Mouse (Mus musculus): ENCODE data around the gene Ascl5.

Ascl5 gene

DNA sequence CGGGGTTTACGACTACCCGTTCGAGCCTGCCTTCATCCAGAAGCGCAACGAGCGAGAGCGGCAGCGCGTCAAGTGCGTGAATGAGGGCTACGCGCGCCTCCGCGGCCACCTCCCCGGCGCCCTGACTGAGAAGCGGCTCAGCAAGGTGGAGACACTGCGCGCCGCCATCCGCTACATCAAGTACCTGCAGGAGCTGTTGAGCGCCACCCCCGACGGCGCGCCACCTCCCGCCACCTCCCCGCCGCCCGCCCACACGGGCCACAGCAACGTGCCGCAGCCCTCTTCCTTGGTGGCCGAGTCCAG, 360 bp downstream of the Ascl5 start:
- peak; percentile 76 for DNase-seq (ENCODE audit: low read depth, low spot score)

DNA sequence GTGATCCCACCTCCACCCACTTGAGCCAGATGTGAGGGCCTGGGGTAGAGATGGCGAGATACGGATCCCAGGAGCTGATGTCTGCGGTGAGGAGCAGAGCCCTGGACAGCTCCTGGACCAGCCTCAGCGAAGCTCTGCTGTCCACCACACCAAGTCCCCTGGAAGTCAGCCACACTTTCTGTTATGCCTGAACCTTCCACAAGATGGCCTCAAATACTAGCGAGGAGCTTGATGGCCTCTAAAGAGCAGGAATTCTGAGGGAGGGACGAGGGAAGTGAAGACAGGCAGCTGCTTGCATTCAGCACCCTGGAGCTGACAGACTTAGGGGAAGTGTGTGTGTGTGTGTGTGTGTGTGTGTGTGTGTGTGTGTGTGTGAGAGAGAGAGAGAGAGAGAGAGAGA, 861 bp downstream of the Ascl5 start:
- peak; percentile 89 for DNase-seq (ENCODE audit: low read depth, low spot score)

DNA sequence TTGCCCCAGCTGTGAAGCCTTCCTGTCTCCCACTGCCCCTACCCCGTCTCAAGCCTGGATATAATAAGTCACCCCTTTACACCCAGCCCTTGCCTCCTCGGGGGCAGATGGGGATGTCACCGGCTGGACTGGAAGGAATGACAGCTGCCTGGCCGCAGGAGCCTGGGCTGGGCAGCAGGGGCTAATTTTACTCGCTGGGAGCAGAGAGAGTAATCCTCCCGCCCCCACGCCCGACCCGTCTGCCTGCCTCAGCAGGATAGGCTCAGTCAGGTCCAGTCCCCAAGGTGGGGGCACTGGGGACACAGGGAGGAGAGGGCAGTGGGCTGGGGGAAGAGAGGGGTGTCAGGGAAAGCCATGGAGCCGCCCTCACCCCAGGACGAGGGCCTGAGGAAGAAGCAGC, 1.9 kb downstream of the Ascl5 start, which contains the start of gene Cacna1s:
Gene Cacna1s, plus strand, starts transcription at position 204 of the 400 bp plus-strand sequence.
- DNase-seq (ENCODE audit: low read depth, low spot score) = no peak

DNA sequence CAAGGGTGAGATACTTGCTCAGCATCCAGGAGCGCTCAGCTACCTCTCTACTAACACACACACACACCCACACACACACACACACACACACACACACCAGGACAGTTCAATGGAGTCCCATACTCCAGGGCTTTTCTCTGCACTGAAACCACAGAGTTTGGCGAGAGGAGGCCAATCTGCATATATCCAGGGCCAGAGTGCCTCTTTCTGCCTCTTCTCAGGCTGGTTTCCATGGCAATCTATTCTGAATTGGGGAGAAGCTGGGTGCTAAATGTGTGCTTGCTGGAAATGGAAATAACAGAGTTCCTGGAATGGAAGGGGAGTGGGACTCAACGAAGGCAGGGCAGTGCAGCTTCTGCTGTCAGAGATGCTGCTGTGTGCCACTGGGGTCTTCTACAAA, 5.2 kb downstream of the Ascl5 start:
- DNase-seq (ENCODE audit: low read depth, low spot score) = no peak

DNA sequence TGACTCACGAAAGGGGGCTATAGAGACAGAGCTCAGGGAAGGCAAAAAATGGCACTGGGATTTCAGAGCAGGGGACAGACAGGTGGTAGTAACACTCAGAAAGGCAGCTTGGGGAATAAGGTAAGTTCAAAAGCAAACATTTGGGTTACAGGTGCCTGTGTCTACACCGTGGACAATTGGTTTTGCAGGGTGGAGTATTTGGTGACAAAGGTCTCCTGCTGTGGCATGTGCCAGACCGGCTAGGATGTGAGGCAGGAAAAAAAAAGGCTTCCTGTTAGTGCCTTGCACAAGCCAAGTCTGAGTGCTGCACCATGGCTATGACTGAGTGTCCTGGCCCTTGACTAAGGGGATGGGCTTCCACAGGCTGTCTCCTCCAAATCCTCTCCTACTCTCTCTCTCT, 8.0 kb downstream of the Ascl5 start:
- peak; percentile 13 for DNase-seq (ENCODE audit: low read depth, low spot score)

DNA sequence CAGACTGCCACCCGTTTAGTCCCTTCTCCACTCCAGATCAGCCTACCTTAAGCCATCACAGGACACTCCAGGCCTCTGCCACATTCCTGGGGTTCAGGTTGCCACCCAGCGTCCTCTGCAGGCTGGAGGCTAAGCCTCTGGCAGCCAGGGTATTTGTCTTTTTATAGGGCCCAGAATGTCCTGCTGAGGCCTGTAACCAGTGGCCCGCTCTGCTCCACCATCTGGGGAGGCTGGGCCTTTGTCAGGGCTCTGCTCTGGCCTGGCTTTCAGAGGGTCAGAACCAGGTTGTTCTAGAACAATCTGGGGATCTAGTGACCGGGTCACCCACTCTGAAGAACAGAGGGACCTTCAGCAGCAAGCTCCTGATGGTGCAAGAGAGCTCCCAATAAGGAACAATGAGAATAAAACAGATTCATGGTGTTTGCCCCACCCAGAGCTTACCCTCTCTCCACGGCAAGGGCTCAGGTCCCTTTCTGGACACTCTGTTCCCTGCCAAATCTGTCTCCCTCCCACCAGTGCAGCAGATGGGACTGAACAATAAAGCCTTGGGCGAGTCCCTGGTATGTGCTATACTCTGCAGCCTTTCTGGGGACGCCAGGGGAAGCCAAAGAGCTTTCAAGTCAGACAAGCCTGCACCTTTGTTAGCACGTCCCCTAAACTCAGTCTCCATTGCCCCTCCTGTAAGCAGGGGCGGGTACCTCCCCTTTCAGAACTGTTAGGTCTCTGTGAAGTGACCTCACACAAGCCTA, 10.6 kb downstream of the Ascl5 start:
- DNase-seq (ENCODE audit: low read depth, low spot score) = no peak

DNA sequence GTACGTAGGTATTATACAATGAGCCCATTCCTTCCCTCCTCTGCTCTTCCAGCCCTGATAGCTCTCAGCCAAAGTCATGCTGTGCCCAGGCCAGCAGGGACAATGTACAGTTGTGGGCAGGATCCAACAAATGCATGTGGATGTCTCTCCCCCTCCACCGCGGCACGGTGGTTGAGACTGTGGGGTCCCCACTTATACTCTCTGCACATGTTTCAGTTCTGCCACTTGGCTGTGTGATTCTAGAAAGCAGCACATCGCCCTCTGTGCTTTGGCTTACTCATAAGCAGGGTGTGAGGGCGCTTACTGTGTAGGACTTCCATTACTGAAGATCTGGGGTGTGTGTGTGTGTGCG, 11.2 kb downstream of the Ascl5 start:
- DNase-seq (ENCODE audit: low read depth, low spot score) = no peak

DNA sequence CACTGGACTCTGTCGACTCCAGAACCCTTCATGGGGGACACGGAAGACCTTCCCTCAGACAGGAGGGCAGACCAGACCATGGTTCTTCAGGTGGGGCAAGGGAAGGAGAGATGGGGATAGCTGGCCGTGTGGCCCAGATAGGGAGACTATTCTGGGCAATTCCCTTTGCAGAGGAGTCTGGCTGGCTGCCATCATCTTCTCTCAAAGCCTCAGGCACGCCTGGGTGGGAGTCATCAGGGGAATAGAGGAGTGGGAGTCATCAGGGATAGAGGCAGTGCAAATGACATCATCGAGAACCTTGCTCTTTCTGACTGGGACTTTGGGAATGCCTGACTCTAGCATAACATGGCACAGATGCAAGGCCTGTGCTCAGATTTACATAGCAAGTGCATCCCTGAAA, 13.4 kb downstream of the Ascl5 start:
- DNase-seq (ENCODE audit: low read depth, low spot score) = no peak

DNA sequence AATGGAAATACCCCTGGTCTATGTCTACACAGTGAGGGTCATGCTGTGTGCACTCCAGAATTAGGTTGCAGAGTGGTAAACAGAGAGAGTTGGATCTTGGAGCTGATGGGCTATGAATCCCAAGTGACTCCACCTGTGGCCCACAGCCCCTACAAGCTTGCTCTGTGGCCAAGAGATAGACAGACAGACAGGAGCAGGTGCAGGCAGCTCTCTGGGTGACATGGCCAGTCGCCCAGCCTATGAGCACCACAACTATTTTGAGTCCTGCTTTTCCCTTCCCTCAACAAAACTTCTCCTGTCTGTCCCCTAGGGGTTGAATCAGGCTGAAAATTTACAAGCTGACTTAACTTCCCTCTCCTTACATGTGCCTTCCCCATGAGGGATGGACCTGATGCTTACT, 16.0 kb downstream of the Ascl5 start:
- DNase-seq (ENCODE audit: low read depth, low spot score) = no peak

DNA sequence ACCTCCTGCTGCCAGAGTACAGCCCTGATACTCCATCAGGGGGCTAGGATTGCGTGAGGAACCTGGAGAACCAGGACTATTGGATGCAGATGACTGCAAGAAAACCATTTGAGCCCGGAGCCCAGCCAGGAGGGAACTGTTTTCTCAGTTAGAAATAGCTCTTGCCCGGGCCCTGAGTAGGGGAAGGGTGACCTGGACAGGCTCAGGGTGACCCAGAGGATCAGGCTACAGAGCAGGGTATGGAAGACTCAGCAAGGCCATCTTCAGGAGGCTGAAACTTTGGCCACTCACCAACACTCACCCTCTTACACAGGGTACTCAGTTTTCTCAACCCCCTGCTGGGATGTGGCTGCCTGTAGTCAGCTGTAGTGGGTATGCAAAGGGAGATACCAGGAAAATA, 17.0 kb downstream of the Ascl5 start:
- DNase-seq (ENCODE audit: low read depth, low spot score) = no peak

DNA sequence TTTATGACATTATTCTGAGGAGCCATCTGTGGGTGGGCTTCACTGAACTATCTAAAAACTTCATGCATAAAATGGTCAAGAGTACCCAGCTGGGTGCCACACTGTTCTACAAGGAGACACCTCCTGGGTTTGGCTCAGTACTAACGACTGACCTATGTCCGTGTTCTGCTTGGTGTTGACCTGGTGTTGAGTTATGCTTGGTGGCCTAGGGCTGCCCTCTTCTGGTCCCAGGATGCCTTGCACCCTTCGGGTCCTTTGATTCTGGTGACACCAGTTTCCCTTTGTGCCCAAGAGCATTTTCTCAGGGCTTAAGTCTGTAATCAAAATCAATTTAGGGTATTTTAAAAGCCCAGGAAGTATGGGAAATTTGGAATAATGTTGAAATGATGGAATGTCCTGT, 25.5 kb downstream of the Ascl5 start:
- DNase-seq (ENCODE audit: low read depth, low spot score) = peak; percentile 47

DNA sequence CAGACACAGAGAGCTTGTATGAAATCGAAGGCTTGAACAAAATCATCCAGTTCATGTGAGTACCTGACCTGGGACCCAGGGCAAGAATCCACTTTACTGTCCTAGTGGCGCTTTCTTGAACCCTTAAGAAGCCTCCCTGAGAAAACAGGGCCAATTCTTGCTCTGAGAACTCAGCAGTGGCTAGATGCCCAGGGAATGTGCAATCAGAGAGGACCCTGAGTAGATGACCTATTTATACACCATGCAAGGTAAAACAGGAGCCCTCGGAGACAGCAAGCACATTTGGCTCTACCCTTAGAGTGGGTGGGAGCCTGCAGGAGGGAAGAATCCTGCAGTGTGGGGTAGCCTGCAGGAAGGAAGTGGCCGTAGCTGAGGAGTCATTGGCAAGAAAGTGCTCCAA, 27.1 kb downstream of the Ascl5 start:
- DNase-seq (ENCODE audit: low read depth, low spot score) = no peak

DNA sequence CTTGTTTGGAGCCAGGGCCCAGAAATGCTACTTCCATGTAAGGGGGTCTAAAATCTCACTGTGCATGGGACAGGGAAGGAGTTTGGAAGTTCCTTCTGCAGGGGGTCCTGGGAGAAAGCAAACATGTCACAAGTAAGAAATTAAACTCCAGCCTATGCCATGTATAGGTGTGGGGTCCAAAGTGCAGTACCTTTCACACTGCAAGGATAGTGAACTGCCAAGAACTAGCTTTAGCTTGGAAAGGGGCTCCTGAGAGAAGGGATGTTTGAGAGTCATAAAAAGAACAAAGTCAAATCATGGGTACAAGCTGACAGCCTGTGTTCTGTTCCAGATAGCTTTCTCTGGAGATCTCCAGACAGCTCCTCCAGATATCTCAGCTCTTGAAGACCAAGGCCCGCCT, 30.6 kb downstream of the Ascl5 start:
- DNase-seq (ENCODE audit: low read depth, low spot score) = no peak

DNA sequence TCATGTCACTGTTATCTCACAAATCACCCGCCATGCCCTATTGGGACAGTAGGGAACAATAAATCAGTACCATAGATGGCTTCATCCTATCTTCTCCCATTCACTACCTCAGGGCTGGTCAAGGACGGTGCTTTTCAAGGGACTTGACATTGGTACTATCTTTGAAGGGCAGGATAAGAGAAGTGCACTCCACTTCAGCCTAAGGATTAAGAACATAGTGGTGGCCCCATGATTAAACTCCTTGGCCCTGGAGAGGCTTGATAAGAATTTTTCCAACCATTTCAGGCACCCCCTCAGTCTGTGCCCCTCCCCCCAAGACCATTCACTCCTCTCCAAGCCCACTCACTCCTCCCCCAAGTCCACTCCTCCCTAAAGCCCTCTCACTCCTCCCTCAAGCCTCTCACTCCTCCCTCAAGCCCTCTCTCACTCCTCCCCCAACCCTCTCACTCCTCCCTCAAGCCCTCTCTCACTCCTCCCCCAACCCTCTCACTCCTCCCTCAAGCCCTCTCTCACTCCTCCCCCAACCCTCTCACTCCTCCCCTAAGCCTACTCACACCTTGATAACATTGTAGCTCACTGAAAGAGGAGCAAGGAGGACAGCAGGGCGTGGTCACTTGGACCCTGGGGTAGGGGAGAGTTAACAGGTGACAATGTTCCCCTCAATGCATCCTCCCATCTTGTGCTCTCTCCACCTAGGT, 35.5 kb downstream of the Ascl5 start:
- DNase-seq (ENCODE audit: low read depth, low spot score) = no peak

DNA sequence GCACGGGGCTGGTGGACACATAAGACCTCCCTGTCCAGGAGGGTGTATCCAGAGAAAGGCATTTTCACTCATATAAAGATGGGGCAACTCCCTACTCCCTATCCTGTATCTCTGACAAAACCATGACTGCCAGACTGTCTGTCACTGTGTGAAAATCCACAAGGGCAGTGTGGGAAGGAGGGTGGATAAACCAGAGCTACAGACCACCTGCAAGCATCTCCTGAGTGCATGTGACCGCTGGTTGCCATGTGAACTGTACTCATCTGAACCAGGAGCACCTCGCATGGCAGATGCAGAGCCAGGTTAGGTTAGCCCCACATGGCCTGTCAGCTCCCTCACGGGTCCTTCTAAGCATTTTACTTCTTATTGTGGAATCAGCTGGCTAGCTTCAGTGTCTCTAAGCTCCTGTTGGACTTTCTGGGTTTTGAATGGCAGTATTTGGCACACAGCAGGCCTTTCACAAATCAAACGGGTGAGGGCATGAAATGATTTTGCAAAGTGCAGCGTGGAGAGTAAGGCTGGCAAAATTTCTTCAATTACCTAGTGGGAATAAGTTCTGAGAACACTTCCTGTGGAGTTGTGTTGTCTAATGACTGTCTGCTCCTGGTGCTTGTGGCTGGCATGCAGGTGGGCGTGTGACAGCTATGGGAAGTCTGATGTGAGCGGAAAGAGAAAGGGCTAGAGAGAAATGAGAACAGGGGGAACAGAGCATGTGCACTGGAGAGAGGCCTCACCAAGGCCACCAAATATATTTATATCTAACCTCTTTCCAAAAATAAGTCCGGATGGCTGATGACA, 39.0 kb downstream of the Ascl5 start:
- DNase-seq (ENCODE audit: low read depth, low spot score) = no peak

DNA sequence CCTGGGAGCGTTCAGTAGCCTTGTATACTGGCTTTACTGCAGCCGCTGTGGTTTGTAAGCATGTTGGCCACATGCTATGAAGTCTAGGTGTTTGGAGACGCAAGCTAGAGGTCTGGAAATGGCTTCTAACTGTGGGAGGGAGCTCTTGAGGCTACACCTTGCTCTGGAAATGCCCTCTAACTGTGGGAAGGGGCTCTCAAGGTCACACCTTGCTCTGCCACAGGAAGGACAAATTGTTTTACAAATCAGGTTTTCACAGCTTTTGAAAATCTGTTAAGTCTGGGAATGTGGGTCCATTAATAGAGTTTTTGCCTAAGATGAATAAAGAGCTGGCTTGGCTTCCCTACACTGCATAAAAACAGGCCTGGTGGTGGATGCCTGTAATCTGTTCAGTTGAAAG, 43.1 kb downstream of the Ascl5 start:
- DNase-seq (ENCODE audit: low read depth, low spot score) = peak; percentile 60

DNA sequence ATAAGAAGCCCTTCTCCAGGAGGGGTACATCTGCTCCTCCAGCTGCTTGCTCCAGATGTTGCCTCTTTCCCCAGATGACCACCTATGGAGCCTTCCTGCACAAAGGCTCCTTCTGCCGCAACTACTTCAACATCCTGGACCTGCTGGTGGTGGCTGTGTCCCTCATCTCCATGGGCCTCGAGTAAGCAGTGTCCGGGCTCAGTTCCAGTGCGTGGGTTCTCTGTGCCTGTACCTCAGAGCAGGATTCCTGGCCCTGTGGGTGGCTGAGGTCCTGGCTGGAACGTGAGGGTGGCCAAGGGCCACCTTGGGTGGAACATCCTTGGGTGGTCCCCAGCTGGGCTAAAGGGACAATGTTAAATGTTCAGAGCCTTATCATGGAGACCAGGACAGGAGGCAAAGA, 44.2 kb downstream of the Ascl5 start:
- DNase-seq (ENCODE audit: low read depth, low spot score) = no peak
